Mouse (Mus musculus) lung, embryonic 15.5 days (tissue): ENCODE results near the gene Znrf3. TPM values are rescaled to one million over a fixed set of nuclear protein-coding genes. Genes with fewer than 3 reads are reported as not detected.
A peak's percentile ranks its signal among the peaks of the same experiment; 100 is the strongest.
"Not testable (repeated sequence)": the region's sequence is repeated elsewhere in the genome, so short reads cannot be mapped to it uniquely, and the experiment has no call there.

Experiments used
- ATAC-seq: fragments of 200-750 bp; cut with Nextera tagmentation; 2 replicates; pipeline ENCODE4 v1.8.0; 2017; ENCODE audit warnings: moderate number of reproducible peaks, borderline replicate concordance; ENCODE audit not compliant: low FRiP score, low TSS enrichment; ENCODE audit errors: extremely low read depth
- H3K27ac ChIP-seq: fragments of 300-500 bp; sonication (generic); 2 replicates; pipeline ENCODE4 v1.5.1; 2015; ENCODE audit warnings: moderate library complexity, mild to moderate bottlenecking, inconsistent platforms
- H3K27me3 ChIP-seq: fragments of 300-500 bp; sonication (generic); 2 replicates; pipeline ENCODE4 v1.6.1; 2015; ENCODE audit warnings: inconsistent platforms
- H3K36me3 ChIP-seq: fragments of 300-500 bp; sonication (generic); 2 replicates; pipeline ENCODE4 v1.6.1; 2015; ENCODE audit warnings: inconsistent platforms
- H3K4me1 ChIP-seq: fragments of 300-500 bp; sonication (generic); 2 replicates; pipeline ENCODE4 v1.6.1; 2015; ENCODE audit warnings: inconsistent platforms
- H3K4me2 ChIP-seq: fragments of 300-500 bp; sonication (generic); 2 replicates; pipeline ENCODE4 v1.6.1; 2015; ENCODE audit warnings: inconsistent platforms, mild to moderate bottlenecking, moderate library complexity
- H3K4me3 ChIP-seq: fragments of 300-500 bp; sonication (generic); 2 replicates; pipeline ENCODE4 v1.5.1; 2015; ENCODE audit warnings: mild to moderate bottlenecking, inconsistent platforms
- H3K9ac ChIP-seq: fragments of 300-500 bp; sonication (generic); 2 replicates; pipeline ENCODE4 v1.6.1; 2015; ENCODE audit warnings: inconsistent platforms
- H3K9me3 ChIP-seq: fragments of 300-500 bp; sonication (generic); 2 replicates; pipeline ENCODE4 v1.6.1; 2016; ENCODE audit warnings: inconsistent platforms
- WGBS: fragments of 180-500 bp; shearing (Covaris S2); methylation state at CpG from one replicate; pipeline ENCODE4 v1.1.7; 2015; 5-methylcytosine and 5-hydroxymethylcytosine counted together
- polyA plus RNA-seq: library from polyadenylated mRNA; unstranded; fragments of >200 nt; fragmentation: Nextera tagmentation; extraction: Ambion mirVana; gene quantifications from 2 replicates; pipeline ENCODE4 v1.2.1, GENCODE M21; 2015

Gene Znrf3
- 14.7 and 15.8 TPM in 2 replicates for polyA plus RNA-seq

DNA sequence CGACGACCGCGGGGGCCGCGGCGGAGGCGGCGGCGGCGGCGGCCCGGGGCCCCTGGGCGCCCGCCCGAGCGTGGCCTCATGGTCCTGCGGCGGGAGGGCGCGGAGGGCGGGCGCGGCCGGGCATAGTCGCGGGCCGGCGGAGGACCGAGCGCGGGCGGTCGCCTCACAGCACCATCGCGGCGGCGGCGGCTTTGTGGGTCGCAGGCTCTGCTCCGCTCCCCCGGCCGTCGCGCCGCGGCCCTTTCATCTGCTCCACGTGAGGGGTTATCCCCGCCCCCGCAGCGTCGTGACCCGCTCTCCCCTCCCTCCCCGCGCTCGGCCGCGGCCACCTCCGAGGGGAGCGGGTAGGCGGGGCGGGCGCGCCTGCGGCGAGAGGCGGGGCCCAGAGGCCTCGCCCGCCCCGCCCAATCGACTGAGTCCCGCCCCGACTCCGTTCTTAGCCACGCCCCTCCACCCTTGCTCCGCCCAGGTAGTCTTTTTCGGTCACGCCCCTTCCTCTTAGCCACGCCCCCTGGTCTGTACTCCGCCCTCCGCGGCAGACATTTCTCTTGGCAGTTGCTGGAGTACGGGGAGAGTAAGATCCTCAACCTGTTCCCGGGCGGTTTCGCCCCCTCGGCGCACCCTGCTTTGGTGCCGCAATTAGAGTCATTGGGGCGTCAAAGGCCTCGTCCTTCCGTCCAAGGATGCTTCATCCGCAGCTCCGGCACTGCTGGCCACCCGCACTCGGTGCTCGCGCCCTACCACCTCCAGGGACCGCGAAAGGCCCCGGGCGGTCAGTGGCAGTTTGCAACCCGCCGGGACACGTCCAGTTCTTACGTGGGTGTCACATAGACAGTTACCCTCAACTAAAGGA lies at the start of gene Znrf3:
Znrf3 (minus strand) TSS at position 249 of the 853 bp plus-strand sequence.
- Histone ChIP-seq H3K36me3 (no peaks in the 10 kb centered on the region), H3K4me3 (peak within 1 kb of the TSS; percentile 93), H3K9ac (peak within 1 kb of the TSS; percentile 86), H3K4me2 (peak within 1 kb of the TSS; percentile 89), H3K27me3 (no peaks in the 10 kb centered on the region), H3K4me1 (peaks cover 38% of the 10 kb centered on the region), H3K9me3 (no peaks in the 10 kb centered on the region), H3K27ac (peak within 1 kb of the TSS; percentile 87)
- under 1% methylated on average over 75 of the region's 106 CpGs for WGBS
- ATAC-seq, result peak; percentile 93

DNA sequence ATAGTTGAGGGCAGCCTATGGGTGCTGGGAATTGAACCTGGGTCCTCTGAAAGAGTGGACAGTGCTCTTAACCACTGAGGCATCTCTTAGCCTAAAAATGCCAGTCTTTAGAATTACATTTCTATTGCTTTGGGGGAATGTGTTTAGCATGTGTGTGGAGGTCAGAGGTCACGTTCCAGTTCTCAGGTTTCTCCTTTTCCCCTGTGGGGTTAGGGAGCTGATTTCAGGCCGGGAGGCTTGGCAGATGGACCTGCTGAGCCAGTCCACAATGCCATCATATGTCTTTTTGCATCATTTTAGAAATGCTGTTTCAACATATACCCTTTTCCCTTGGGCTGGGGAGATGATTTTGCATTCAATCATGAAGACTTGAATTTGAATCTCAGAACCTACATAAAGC lies 49.2 kb upstream of the Znrf3 start:
- Histone ChIP-seq H3K4me2 (no peak overlapping the region), H3K9ac (no peak overlapping the region), H3K4me3 (no peak overlapping the region), H3K27ac (no peak overlapping the region), H3K9me3 (no peaks in the 10 kb centered on the region), H3K36me3 (no peaks in the 10 kb centered on the region), H3K27me3 (no peaks in the 10 kb centered on the region), H3K4me1 (peaks cover 4% of the 10 kb centered on the region)
- 47% methylated on average over 2 of the region's 2 CpGs for WGBS
- ATAC-seq, result no peak

DNA sequence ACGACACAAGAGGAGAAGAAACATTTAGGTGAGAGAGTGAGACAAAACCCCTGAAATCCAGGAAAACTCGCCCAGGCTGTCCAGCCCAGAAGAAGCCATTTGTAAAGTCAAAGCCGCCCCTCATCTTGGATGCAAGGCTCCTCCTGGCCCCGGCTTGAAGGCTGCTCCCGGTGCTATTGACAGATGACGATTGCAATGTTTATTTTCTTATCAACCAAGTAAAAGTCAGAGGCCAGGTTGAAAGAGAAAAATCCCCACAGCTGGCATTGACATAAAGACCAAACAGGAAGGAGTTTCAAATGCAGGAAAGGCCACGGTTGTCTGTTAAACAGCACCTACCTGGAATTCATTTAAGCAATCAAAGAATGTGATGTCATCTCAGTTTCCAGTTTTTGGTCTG lies 47.3 kb upstream of the Znrf3 start:
- 15% methylated on average over 7 of the region's 7 CpGs for WGBS
- no peak overlapping the region for H3K9ac ChIP-seq
- no peak overlapping the region for H3K27ac ChIP-seq
- no peak for ATAC-seq
- no peaks in the 10 kb centered on the region for H3K4me1 ChIP-seq
- H3K4me2 ChIP-seq, result no peak overlapping the region
- H3K9me3 ChIP-seq, result no peaks in the 10 kb centered on the region
- no peaks in the 10 kb centered on the region for H3K27me3 ChIP-seq
- no peak overlapping the region for H3K4me3 ChIP-seq
- H3K36me3 ChIP-seq, result no peaks in the 10 kb centered on the region

DNA sequence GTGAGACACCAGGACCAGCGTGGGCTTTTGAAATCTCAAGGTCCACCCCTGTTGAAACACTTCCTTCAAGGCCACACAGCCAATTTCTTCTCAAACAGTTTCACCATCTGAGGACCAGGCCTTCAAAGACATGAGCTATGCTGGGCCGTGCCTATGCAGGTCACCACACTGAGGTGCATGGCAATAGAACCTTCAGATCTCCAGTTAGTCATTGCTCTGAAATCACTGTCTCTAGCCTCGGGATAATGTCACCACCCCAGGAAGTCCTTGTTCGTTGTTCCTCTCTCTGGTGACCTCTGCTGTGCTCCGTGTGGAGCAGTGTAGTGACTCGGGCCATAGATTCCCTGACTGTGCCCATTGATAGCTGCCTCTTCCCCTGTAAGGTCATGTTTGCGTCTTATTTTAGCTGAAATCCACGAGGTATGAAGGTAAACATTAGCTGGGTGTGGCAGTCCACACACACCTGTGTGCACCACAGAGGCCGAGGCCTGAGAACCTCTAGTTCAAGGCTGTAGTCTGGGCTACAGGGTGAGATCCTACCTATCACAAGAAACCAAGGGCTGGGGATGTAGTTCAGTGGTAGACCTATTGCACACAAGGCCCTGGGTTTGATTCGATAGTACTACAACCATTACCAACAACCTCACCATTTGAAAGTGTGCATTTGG lies 46.5 kb upstream of the Znrf3 start:
- Histone ChIP-seq H3K36me3 (no peaks in the 10 kb centered on the region), H3K27ac (no peak overlapping the region), H3K9me3 (no peaks in the 10 kb centered on the region), H3K27me3 (no peaks in the 10 kb centered on the region), H3K4me1 (no peaks in the 10 kb centered on the region), H3K4me2 (no peak overlapping the region), H3K9ac (no peak overlapping the region), H3K4me3 (no peak overlapping the region)
- WGBS, result 74% methylated on average over 10 of the region's 10 CpGs
- no peak for ATAC-seq

DNA sequence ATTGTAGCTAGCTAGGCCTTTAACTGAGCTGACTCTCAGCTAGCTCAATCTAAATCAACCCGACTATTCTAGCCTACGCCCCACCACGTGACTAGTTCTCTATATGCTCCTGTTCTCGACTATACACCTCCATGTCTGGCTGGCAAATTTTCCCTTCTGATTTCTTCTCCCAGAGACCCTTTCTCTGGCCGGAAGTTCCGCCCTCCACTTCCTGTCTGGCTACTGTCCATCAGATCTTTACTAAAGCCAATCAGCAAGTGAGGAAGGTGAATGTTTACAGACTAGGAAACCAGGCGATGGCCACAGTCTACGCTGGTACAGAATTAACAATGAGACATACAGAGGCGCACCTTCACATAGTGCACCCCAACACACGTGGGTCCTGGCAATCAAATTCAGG lies 44.8 kb upstream of the Znrf3 start:
- H3K27ac ChIP-seq, ATAC-seq, H3K4me3 ChIP-seq, H3K4me1 ChIP-seq, H3K9me3 ChIP-seq, H3K27me3 ChIP-seq, H3K9ac ChIP-seq, H3K36me3 ChIP-seq, H3K4me2 ChIP-seq: not testable (repeated sequence)
- WGBS, result 79% methylated on average over 10 of the region's 10 CpGs

DNA sequence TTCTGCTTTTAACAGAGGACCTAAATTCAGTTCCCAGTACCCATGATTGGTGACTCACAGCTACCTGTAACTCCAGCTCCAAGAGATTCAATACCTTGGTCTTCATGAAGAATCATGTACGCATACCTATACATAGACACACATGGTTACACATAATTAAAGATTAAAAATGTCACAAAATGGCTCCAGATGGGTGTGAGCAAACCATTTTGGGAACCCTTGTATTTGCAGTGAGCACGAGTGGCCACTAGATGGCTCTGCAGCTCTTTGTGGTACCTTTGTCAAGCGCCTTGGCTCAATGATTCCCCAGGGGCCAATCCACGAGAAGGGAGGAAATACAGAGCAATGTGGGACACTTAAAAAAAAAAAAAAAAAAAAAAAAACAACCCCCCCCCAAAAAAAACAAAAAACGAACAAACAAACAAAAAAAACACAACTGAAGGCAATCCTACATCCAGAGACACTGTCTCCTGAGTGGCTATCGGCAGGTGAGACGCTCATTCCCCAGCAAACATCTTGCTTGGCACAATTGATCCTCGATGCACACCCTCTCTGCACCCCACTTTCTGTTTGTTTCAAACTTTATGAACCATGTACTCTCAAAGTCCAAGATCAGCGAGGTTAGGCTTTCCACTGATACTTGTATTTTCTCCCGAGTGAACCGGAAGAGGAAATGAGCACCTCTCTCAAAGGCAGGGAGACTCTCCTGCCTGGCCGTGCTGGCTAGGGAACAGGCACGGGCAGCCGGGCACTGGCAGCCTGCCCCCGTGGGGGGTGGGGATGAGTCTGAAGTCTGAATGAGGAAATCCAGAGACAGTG lies 40.8 kb upstream of the Znrf3 start:
- no peaks in the 10 kb centered on the region for H3K27me3 ChIP-seq
- H3K36me3 ChIP-seq, result no peaks in the 10 kb centered on the region
- peaks cover 5% of the 10 kb centered on the region; the same call in 1 of the 2 replicates for H3K4me1 ChIP-seq
- peak overlapping the region; percentile 30; the same call in 1 of the 2 replicates for H3K27ac ChIP-seq
- H3K9me3 ChIP-seq, result no peaks in the 10 kb centered on the region
- peak overlapping the region; percentile 44 for H3K9ac ChIP-seq
- 11% methylated on average over 15 of the region's 15 CpGs for WGBS
- H3K4me2 ChIP-seq, result peak overlapping the region; percentile 70
- ATAC-seq, result peak; percentile 72; the same call in 1 of the 2 replicates
- peak overlapping the region; percentile 42 for H3K4me3 ChIP-seq

DNA sequence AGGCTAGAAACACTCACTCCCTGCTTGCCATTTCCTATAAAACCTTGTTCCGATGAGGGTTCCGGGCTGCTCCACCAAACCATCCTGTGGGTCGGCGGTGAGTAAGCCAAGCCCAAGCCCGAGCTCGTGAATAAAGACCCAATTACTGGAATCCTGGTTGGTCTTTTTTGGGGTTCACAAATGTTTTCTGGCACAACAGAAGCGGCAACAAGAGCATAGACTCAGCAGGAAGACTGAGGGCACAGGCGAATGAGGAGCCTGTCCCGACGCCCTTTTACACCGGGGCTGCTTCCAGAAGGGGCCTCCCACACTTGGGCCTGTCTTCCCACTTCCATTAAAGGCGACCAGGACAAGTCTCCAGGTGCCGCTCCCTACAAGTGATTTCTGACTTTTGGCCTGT lies 37.9 kb upstream of the Znrf3 start:
- H3K4me2 ChIP-seq, result no peak overlapping the region
- no peak overlapping the region for H3K4me3 ChIP-seq
- no peaks in the 10 kb centered on the region for H3K27me3 ChIP-seq
- H3K36me3 ChIP-seq, result no peaks in the 10 kb centered on the region
- ATAC-seq, result no peak
- H3K9ac ChIP-seq, result no peak overlapping the region
- 82% methylated on average over 13 of the region's 13 CpGs for WGBS
- H3K4me1 ChIP-seq, result peaks cover 5% of the 10 kb centered on the region; the same call in 1 of the 2 replicates
- H3K27ac ChIP-seq, result no peak overlapping the region
- H3K9me3 ChIP-seq, result no peaks in the 10 kb centered on the region

DNA sequence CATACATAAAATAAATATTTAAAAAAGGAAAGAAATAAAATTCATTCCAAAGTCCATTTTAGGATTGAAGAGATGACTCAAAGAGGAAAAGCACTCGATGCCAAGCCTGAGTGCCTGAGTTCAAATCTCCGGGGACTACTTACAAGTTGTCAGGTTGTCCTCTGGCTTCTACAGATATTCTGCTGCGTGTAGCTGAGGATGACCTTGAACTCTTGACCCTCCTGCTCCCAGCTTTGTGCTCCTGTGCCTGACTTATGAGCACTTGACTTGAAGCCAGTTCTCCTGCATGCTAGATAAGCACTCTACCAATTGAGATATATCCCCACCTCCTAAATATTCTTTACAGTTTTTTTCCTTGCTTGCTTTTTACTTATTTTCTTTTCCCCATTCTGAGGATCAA lies 34.2 kb upstream of the Znrf3 start:
- Histone ChIP-seq H3K4me2 (no peak overlapping the region), H3K36me3 (no peaks in the 10 kb centered on the region), H3K4me1 (no peaks in the 10 kb centered on the region), H3K27ac (no peak overlapping the region), H3K9me3 (no peaks in the 10 kb centered on the region), H3K27me3 (no peaks in the 10 kb centered on the region), H3K4me3 (no peak overlapping the region), H3K9ac (no peak overlapping the region)
- no peak for ATAC-seq
- 83% methylated on average over 3 of the region's 3 CpGs for WGBS

DNA sequence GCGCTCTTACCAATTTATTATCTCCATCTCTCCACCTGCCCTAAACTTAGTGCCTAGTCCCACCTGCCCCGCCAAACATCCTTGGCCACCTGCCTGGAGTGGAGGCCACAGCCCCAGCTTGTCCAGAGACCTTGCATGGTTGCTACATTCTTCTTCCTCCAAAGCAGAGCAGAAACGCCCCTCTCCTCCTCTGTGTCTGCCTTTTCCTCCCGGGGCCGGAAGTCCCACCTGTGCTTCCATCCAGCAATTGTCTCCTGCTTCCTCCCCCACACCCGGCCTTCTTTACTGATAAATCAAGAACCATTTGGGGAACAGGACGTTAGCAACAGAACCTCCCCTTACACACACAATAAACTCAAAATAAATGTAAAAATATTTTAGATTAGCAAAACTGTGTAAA lies 33.5 kb upstream of the Znrf3 start:
- 69% methylated on average over 7 of the region's 7 CpGs for WGBS
- Histone ChIP-seq H3K4me2 (no peak overlapping the region), H3K9ac (no peak overlapping the region), H3K4me3 (no peak overlapping the region), H3K36me3 (no peaks in the 10 kb centered on the region), H3K27me3 (no peaks in the 10 kb centered on the region), H3K4me1 (no peaks in the 10 kb centered on the region), H3K9me3 (no peaks in the 10 kb centered on the region), H3K27ac (no peak overlapping the region)
- ATAC-seq, result no peak

DNA sequence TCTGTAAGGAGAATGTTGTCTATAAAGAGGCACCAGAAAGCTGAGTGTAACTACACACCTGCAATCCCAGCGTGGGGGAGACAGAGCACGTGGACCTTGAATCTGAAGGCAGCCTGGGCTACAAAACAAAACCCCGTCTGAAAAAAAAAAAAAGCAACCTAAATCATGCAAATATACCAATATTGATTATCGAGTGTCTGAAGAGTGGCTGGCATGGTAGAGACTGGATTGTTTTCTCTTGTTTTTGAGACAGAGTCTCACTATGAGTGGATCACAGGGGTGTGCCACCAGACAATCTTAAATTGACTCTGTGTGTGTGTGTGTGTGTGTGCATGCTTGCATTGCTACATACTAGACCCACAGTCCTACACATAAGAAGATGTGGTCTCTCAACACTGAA lies 32.2 kb upstream of the Znrf3 start:
- no peak overlapping the region for H3K4me3 ChIP-seq
- H3K9me3 ChIP-seq, result no peaks in the 10 kb centered on the region
- H3K4me2 ChIP-seq, result no peak overlapping the region
- WGBS, result 76% methylated on average over 4 of the region's 4 CpGs
- ATAC-seq, result no peak
- H3K9ac ChIP-seq, result no peak overlapping the region
- no peaks in the 10 kb centered on the region for H3K36me3 ChIP-seq
- no peaks in the 10 kb centered on the region for H3K27me3 ChIP-seq
- H3K4me1 ChIP-seq, result no peaks in the 10 kb centered on the region
- no peak overlapping the region for H3K27ac ChIP-seq

DNA sequence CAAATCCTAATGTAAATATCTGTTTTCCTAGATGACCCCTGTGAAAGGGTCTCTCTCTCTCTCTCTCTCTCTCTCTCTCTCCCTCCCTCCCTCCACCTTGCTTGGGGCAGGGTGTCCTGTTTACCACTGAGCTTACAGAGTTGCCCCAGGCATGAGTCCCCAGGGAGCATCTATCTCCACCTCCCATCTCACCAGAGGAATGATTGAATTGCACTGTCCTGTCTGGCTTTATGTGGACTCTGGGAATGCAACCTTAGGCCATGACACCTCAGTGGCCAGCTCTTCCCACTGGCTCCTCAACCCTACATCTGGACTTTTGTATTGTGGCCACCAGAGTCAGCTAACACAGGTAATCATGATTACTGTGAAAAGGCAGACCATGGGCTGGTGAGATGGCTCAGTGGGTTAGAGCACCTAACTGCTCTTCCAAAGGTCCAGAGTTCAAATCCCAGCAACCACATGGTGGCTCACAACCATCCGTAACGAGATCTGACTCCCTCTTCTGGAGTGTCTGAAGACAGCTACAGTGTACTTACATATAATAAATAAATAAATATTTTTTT lies 31.0 kb upstream of the Znrf3 start:
- not testable (repeated sequence) for H3K4me2 ChIP-seq, ATAC-seq, H3K9ac ChIP-seq, H3K27ac ChIP-seq, H3K9me3 ChIP-seq, H3K36me3 ChIP-seq, H3K4me1 ChIP-seq, H3K4me3 ChIP-seq, H3K27me3 ChIP-seq
- WGBS, result 94% methylated on average over 2 of the region's 2 CpGs
